Mouse (Mus musculus) small intestine, adult 2 months (tissue): ENCODE results near the gene Plcxd1. TPM values are rescaled to one million over a fixed set of nuclear protein-coding genes. Genes with fewer than 3 reads are reported as not detected.

Source experiments
- H3K27ac ChIP-seq: fragments of 200-500 bp; 2 replicates; pipeline ENCODE4 v1.5.1; 2012; ENCODE audit warnings: low read depth, low read length, control low read depth, inconsistent platforms; ENCODE audit not compliant: insufficient read depth
- H3K27me3 ChIP-seq: fragments of 200-500 bp; 2 replicates; pipeline ENCODE4 v1.6.1; 2012; ENCODE audit warnings: mild to moderate bottlenecking, moderate library complexity, low read length, inconsistent platforms; ENCODE audit not compliant: control insufficient read depth, insufficient read depth
- H3K36me3 ChIP-seq: fragments of 200-500 bp; 2 replicates; pipeline ENCODE4 v1.6.1; 2012; ENCODE audit warnings: mild to moderate bottlenecking, low read length, control low read depth, inconsistent platforms; ENCODE audit not compliant: control insufficient read depth, insufficient read depth
- H3K4me1 ChIP-seq: fragments of 200-500 bp; 2 replicates; pipeline ENCODE4 v1.6.1; 2012; ENCODE audit warnings: low read length, inconsistent platforms, mixed read lengths; ENCODE audit not compliant: control insufficient read depth, insufficient read depth, insufficient read length
- H3K4me3 ChIP-seq: fragments of 200-500 bp; 2 replicates; pipeline ENCODE4 v1.5.1; 2012; ENCODE audit warnings: low read depth, mild to moderate bottlenecking, control low read depth, inconsistent platforms, low read length, moderate library complexity
- CTCF ChIP-seq: fragments of 200-500 bp; IDR thresholded peaks from 2 replicates; pipeline ENCODE4 v1.5.1; 2012; ENCODE audit warnings: low read depth, mild to moderate bottlenecking, control low read depth, inconsistent platforms, low read length, moderate library complexity, mixed read lengths; ENCODE audit not compliant: insufficient replicate concordance, insufficient read length; ENCODE audit errors: extremely low read depth
- POLR2A ChIP-seq: fragments of 200-500 bp; IDR thresholded peaks from 2 replicates; pipeline ENCODE4 v1.6.1; 2012; ENCODE audit warnings: low read depth, mild to moderate bottlenecking, control low read depth, inconsistent platforms, low read length, moderate library complexity
- WGBS: fragments of 180-500 bp; shearing (Covaris S2); methylation state at CpG from one replicate; pipeline ENCODE4 v1.1.7; 2018; 5-methylcytosine and 5-hydroxymethylcytosine counted together
- polyA plus RNA-seq: library from polyadenylated mRNA; depleted of rRNA; stranded (reverse); fragments of >200 nt; gene quantifications from 2 replicates; pipeline ENCODE4 v1.2.3, GENCODE M21; 2012

Gene Plcxd1
- polyA plus RNA-seq, 1 experiment = 0.86 TPM

DNA sequence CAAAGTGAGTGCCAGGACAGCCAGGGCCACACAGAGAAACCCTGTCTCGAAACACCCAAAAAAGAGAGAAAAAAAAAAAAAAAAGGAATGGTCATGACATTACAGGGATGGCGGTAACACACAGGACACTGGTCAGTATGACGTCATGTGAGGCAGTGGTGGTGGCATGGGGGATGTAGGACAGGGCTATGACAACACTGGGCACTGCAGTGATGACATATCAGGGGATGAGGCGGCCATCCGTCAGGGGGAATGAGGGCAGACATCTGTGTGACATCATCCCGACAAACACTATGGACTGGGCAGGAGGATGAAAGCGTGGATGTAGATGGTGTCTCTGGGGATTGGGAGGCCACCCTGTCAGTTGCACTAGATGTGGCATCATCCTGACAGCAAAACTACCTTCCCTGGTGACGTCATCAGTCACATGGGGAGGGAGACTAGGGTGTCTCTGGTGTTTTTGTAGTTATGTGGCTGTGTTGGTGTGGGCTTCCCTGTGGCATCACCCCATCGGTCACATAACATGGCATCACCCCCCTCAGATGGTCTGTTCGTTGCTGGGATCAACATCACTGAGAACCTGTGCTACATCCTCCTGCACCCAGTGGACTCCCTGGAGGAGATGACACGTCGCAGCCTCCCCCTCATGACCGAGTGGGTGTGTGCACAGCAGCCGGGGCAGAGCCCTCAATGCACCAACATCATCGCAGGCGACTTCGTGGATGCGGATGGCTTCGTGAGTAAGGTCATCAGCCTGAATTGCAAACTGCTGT, 3.3 kb downstream of the Plcxd1 start:
- Histone ChIP-seq H3K27me3 (no peaks in the 10 kb centered on the region), H3K27ac (no peak overlapping the region), H3K36me3 (peaks cover 29% of the 10 kb centered on the region), H3K4me1 (peaks cover 21% of the 10 kb centered on the region), H3K4me3 (no peak overlapping the region)
- WGBS = 95% methylated on average over 19 of the region's 19 CpGs
- TF ChIP-seq POLR2A (no peak), CTCF (no peak)

DNA sequence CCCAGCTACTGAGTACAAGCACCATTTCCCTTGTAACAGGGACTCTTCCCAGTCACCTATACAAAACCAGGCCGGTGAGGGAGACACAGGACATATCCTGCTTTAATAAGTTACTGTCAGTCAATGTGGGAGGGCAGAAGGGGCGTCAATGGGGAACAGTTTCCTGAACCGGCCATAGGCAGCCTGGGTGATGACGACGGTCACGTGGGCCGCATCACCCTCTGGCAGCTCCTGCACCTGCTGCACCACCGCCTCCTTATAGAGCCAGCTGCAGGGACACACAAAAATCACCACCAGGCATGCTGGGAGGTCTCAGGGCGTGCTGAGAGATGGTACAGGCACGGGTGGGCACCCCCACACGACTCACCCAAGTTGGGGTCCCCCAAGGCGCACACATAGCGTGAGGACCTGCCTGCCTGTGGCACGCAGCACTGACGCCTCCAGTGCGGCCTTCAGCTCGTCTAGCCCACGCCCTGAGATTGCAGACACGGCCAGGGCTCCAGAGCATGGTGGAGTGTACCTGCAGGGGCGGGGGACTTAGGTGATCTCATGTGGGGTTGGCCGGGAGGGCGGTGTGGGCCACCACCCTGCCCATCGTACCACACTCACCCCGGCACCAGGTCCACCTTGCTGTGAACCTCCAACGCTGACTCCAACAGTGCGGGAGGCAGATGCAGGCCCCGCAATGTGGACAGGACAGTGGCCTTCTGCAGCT, 4.3 kb downstream of the Plcxd1 start:
- Histone ChIP-seq H3K4me1 (peaks cover 21% of the 10 kb centered on the region), H3K27ac (no peak overlapping the region), H3K27me3 (no peaks in the 10 kb centered on the region), H3K36me3 (peaks cover 29% of the 10 kb centered on the region), H3K4me3 (no peak overlapping the region)
- 95% methylated on average over 27 of the region's 27 CpGs for WGBS
- TF ChIP-seq CTCF (no peak), POLR2A (no peak)

DNA sequence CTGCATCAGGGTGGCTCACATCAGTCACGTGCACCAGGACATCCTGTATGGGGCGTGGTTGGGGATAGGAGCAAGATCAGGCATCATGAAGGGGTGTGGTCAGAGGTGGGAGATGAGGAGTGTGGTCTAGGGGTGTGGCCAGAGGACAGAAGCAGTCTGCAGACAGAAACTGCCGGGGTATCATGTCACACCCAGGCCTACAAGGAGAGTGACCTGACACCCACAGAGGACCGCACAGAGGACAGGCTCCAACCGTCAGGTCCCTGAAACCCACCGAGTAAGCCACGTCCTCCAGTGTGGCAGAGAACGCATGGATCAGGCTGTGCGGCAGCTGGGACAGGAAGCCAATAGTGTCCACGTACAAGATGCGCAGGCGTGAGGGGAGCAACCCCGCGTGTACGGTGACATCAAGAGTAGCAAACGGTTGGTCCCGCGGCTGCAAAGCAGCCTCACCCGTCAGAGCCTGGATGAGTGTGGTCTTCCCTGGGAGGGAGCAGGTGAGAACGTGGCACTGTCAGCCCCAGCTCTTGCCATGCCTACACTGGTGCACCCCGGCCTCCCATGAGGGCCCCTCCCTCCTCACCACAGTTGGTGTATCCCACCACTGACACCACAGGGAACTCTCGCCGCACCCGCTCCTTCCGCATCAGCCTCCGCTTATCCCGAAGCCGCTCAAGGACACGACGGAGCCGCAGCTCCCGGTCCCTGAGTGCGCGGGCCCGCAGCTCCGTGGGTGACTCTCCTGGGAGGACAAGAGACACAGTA, 5.0 kb downstream of the Plcxd1 start:
- no peak overlapping the region for H3K4me3 ChIP-seq
- H3K4me1 ChIP-seq = peaks cover 21% of the 10 kb centered on the region
- 97% methylated on average over 36 of the region's 36 CpGs for WGBS
- TF ChIP-seq POLR2A = no peak
- H3K27me3 ChIP-seq = no peaks in the 10 kb centered on the region
- H3K27ac ChIP-seq = no peak overlapping the region
- peaks cover 29% of the 10 kb centered on the region for H3K36me3 ChIP-seq

DNA sequence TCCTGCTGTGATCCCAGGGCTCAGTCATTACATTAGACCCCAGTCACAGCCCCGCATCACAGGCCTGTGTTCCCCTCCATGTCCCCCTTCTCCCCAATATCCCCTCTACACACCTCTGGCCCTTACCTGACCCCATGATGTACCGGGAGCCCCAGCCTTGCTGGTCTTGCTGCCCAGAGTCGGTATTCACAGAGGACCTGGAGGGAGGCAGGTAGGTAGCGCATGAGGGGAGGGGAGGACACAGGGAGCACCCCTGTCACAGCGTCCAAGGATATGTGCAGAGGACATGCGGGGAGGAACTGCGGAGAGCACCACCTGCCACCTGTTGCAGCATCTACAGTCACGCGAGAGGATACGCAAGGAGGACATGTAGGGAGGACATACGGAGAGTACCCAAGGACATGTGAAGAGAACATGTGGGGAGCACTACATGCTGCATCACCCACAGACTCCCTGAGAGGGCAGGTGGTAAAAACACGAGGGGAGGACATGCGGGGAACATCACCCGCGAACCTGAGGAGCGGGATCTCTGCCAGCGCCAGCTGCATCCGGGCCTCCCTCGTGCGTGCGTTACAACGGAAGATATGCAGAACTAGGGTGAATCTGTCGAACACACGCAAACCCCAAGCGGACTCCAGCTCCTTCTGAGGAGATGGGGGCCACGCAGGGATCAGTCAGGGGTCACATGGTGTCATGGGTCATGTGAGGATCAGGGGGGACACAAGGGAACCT, 6.5 kb downstream of the Plcxd1 start:
- Histone ChIP-seq H3K4me1 (peaks cover 14% of the 10 kb centered on the region), H3K4me3 (peak overlapping the region; percentile 83), H3K36me3 (peaks cover 29% of the 10 kb centered on the region), H3K27ac (no peak overlapping the region), H3K27me3 (no peaks in the 10 kb centered on the region)
- TF ChIP-seq POLR2A (no peak), CTCF (no peak)
- WGBS = 94% methylated on average over 26 of the region's 26 CpGs

DNA sequence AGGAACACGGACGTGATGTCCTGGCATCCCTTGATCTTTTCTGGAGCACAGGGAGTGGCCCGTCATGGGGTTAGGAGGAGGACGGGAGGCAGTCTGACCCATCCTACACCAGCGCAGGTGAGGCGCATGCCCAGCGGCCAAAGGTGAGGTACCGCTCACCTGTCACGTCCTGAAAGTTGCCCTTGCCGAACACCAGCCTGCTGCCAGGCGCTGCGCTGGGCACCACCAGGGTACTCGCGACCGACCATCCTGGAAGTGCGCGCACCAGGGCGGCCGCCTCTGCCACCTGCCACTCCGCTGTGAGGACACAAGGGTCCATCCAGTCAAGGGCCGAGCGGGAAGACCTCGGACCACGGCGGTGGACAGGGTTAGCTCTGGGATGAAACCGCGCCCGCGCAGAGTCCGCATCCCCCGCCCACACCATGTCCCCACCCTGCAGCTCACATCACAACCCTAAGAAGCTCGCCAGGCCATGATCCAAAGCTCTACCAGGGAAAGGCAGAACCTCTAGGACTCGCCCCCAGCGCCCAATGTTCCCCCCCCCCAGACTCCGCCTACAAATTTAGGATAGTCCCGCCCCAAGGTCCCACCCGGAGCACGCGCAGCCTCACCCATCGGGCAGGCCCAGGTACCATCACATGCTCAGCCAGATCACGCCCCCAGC, 7.3 kb downstream of the Plcxd1 start:
- peaks cover 8% of the 10 kb centered on the region for H3K4me1 ChIP-seq

DNA sequence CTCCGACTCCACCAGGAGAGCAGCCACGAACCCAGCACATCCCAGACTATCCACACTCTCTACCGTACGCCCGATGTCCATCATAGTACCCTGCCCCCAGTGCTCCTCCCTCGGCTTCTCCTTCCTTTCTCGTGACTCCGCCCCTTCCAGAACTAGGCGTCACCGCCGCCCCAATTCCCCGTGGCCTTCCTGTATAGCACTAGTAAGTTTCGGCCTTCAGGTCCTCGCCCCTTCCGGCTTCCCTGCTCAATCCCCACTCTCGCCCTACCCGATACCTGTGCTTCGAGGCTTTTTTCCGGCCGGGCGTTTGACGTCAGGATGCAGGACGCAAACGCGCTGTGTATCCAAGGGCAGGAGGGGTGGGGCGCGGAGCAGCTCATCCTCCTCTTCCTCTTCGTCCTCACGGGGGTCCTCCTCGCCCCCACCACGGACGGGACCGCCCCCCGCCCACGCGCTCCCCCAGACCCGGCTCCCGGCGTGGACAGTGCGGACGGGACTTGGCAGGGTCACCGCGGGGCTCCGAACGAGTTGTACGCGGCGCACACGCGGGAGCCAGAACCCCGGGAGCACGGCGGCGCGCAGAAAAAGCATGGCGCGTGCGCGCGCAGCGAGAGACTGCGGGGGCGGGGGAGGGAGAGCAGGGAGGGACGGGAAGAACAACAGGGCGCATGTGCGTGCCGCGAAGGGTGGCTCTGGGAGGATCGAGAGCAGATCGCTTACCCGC, 8.0 kb downstream of the Plcxd1 start, which contains the start of gene Gtpbp6:
Gtpbp6 (minus strand) TSS at position 617 of the 724 bp plus-strand sequence.
- Histone ChIP-seq H3K36me3 (peaks cover 32% of the 10 kb centered on the region), H3K27me3 (no peaks in the 10 kb centered on the region), H3K27ac (peak within 1 kb of the TSS; percentile 83), H3K4me1 (peaks cover 8% of the 10 kb centered on the region), H3K4me3 (peak within 1 kb of the TSS; percentile 83)
- under 1% methylated on average over 71 of the region's 71 CpGs for WGBS
- TF ChIP-seq CTCF (no peak), POLR2A (peak; percentile 21)

More for the DNA sequence above, 7.3 kb downstream of the Plcxd1 start:
- Histone ChIP-seq H3K27ac (peak overlapping the region; percentile 83), H3K27me3 (no peaks in the 10 kb centered on the region), H3K36me3 (peaks cover 29% of the 10 kb centered on the region), H3K4me3 (peak overlapping the region; percentile 83)
- 11% methylated on average over 41 of the region's 41 CpGs for WGBS
- no peak for TF ChIP-seq CTCF
- no peak for TF ChIP-seq POLR2A
